Mouse (Mus musculus) forebrain, embryonic 12.5 days (tissue): ENCODE measurements around the gene Spag17. TPM values are rescaled to one million over a fixed set of nuclear protein-coding genes. Genes with fewer than 3 reads are reported as not detected.

Experiments used
- ATAC-seq: fragments of 200-750 bp; cut with Nextera tagmentation; 2 replicates; pipeline ENCODE4 v1.8.0; 2017; ENCODE audit warnings: moderate TSS enrichment; ENCODE audit not compliant: low FRiP score
- H3K27ac ChIP-seq: fragments of 300-500 bp; sonication (generic); 2 replicates; pipeline ENCODE4 v1.5.1; 2016; ENCODE audit warnings: mild to moderate bottlenecking
- H3K27me3 ChIP-seq: fragments of 300-500 bp; sonication (generic); 2 replicates; pipeline ENCODE4 v1.6.1; 2016; ENCODE audit warnings: mild to moderate bottlenecking
- H3K36me3 ChIP-seq: fragments of 300-500 bp; sonication (generic); replicated peaks from 2 replicates; pipeline ENCODE4 v1.6.1; 2016; ENCODE audit warnings: mild to moderate bottlenecking
- H3K4me1 ChIP-seq: fragments of 300-500 bp; sonication (generic); 2 replicates; pipeline ENCODE4 v1.6.1; 2016
- H3K4me2 ChIP-seq: fragments of 300-500 bp; sonication (generic); 2 replicates; pipeline ENCODE4 v1.6.1; 2016; ENCODE audit warnings: mild to moderate bottlenecking, moderate library complexity
- H3K4me3 ChIP-seq: fragments of 300-500 bp; sonication (generic); replicated peaks from 2 replicates; pipeline ENCODE4 v1.5.1; 2016; ENCODE audit warnings: mild to moderate bottlenecking
- H3K9ac ChIP-seq: fragments of 300-500 bp; sonication (generic); 2 replicates; pipeline ENCODE4 v1.6.1; 2016; ENCODE audit warnings: mild to moderate bottlenecking
- H3K9me3 ChIP-seq: fragments of 300-500 bp; sonication (generic); 2 replicates; pipeline ENCODE4 v1.6.1; 2016
- WGBS: fragments of 180-500 bp; shearing (Covaris S2); methylation state at CpG from one replicate; pipeline ENCODE4 v1.1.7; 2016; 5-methylcytosine and 5-hydroxymethylcytosine counted together
- polyA plus RNA-seq: library from polyadenylated mRNA; unstranded; fragments of >200 nt; fragmentation: Nextera tagmentation; extraction: Ambion mirVana; gene quantifications from 2 replicates; pipeline ENCODE4 v1.2.1, GENCODE M21; 2016

The Spag17 gene
- polyA plus RNA-seq, 1 experiment from 2014 or later: 0.28 TPM

- Histone ChIP-seq H3K9me3 (no peaks in the 10 kb centered on the region), H3K4me1 (no peaks in the 10 kb centered on the region), H3K4me3 (no peak overlapping the region), H3K9ac (no peak overlapping the region), H3K27me3 (no peaks in the 10 kb centered on the region), H3K36me3 (no peaks in the 10 kb centered on the region), H3K4me2 (no peak overlapping the region), H3K27ac (no peak overlapping the region)
- WGBS: 63% methylated on average over 7 of the region's 7 CpGs
- ATAC-seq: no peak
Observed at GRCm38 (mm10) chr3:99981046-99981445, 95.8 kb downstream of the Spag17 start.

GRCm38 (mm10) chr3:100004676-100005075, 119.5 kb downstream of the Spag17 start:
- H3K36me3 ChIP-seq: no peaks in the 10 kb centered on the region
- no peak overlapping the region for H3K9ac ChIP-seq
- no peak overlapping the region for H3K4me2 ChIP-seq
- no peak overlapping the region for H3K27ac ChIP-seq
- H3K27me3 ChIP-seq: no peaks in the 10 kb centered on the region
- H3K4me1 ChIP-seq: no peaks in the 10 kb centered on the region
- no peaks in the 10 kb centered on the region for H3K9me3 ChIP-seq
- WGBS: 48% methylated on average over 1 of the region's 1 CpGs
- no peak overlapping the region for H3K4me3 ChIP-seq
- ATAC-seq: no peak

GRCm38 (mm10) chr3:100009807-100010206, 124.6 kb downstream of the Spag17 start:
- H3K36me3 ChIP-seq: no peaks in the 10 kb centered on the region
- H3K4me3 ChIP-seq: no peak overlapping the region
- no peak overlapping the region for H3K27ac ChIP-seq
- H3K4me1 ChIP-seq: no peaks in the 10 kb centered on the region
- ATAC-seq: no peak
- H3K4me2 ChIP-seq: no peak overlapping the region
- H3K9ac ChIP-seq: no peak overlapping the region
- H3K9me3 ChIP-seq: no peaks in the 10 kb centered on the region
- no peaks in the 10 kb centered on the region for H3K27me3 ChIP-seq

GRCm38 (mm10) chr3:100014110-100014509, 128.9 kb downstream of the Spag17 start:
- H3K4me2 ChIP-seq: no peak overlapping the region
- no peak for ATAC-seq
- H3K36me3 ChIP-seq: no peaks in the 10 kb centered on the region
- no peak overlapping the region for H3K9ac ChIP-seq
- H3K9me3 ChIP-seq: no peaks in the 10 kb centered on the region
- no peak overlapping the region for H3K27ac ChIP-seq
- no peaks in the 10 kb centered on the region for H3K27me3 ChIP-seq
- 89% methylated on average over 1 of the region's 1 CpGs for WGBS
- H3K4me1 ChIP-seq: no peaks in the 10 kb centered on the region
- no peak overlapping the region for H3K4me3 ChIP-seq

- no peak overlapping the region for H3K4me3 ChIP-seq
- H3K4me2 ChIP-seq: no peak overlapping the region
- H3K4me1 ChIP-seq: no peaks in the 10 kb centered on the region
- WGBS: 49% methylated on average over 4 of the region's 4 CpGs
- no peaks in the 10 kb centered on the region for H3K27me3 ChIP-seq
- ATAC-seq: no peak
- H3K36me3 ChIP-seq: no peaks in the 10 kb centered on the region
- H3K9me3 ChIP-seq: no peaks in the 10 kb centered on the region
- H3K27ac ChIP-seq: no peak overlapping the region
- H3K9ac ChIP-seq: no peak overlapping the region
Observed at GRCm38 (mm10) chr3:100031291-100031690, 146.1 kb downstream of the Spag17 start.

- H3K9me3 ChIP-seq: no peaks in the 10 kb centered on the region
- 63% methylated on average over 1 of the region's 1 CpGs for WGBS
- no peaks in the 10 kb centered on the region for H3K36me3 ChIP-seq
- no peak overlapping the region for H3K4me3 ChIP-seq
- H3K4me1 ChIP-seq: no peaks in the 10 kb centered on the region
- H3K4me2 ChIP-seq: no peak overlapping the region
- no peak overlapping the region for H3K9ac ChIP-seq
- ATAC-seq: no peak
- no peaks in the 10 kb centered on the region for H3K27me3 ChIP-seq
- no peak overlapping the region for H3K27ac ChIP-seq
Observed at GRCm38 (mm10) chr3:100032969-100033368, 147.8 kb downstream of the Spag17 start.

GRCm38 (mm10) chr3:100034366-100034956, 149.3 kb downstream of the Spag17 start:
- H3K4me2 ChIP-seq: no peak overlapping the region
- no peak overlapping the region for H3K27ac ChIP-seq
- H3K9ac ChIP-seq: no peak overlapping the region
- H3K36me3 ChIP-seq: no peaks in the 10 kb centered on the region
- H3K9me3 ChIP-seq: no peaks in the 10 kb centered on the region
- WGBS: 62% methylated on average over 4 of the region's 4 CpGs
- no peak overlapping the region for H3K4me3 ChIP-seq
- no peak for ATAC-seq
- H3K27me3 ChIP-seq: no peaks in the 10 kb centered on the region
- no peaks in the 10 kb centered on the region for H3K4me1 ChIP-seq

GRCm38 (mm10) chr3:100035097-100035496, 149.9 kb downstream of the Spag17 start:
- no peaks in the 10 kb centered on the region for H3K4me1 ChIP-seq
- H3K27me3 ChIP-seq: no peaks in the 10 kb centered on the region
- no peak overlapping the region for H3K27ac ChIP-seq
- 81% methylated on average over 3 of the region's 3 CpGs for WGBS
- no peak overlapping the region for H3K4me2 ChIP-seq
- no peak for ATAC-seq
- no peak overlapping the region for H3K4me3 ChIP-seq
- no peak overlapping the region for H3K9ac ChIP-seq
- H3K36me3 ChIP-seq: no peaks in the 10 kb centered on the region
- H3K9me3 ChIP-seq: no peaks in the 10 kb centered on the region

GRCm38 (mm10) chr3:100036846-100037245, 151.6 kb downstream of the Spag17 start:
- WGBS: 75% methylated on average over 5 of the region's 5 CpGs
- Histone ChIP-seq H3K4me1 (no peaks in the 10 kb centered on the region), H3K4me2 (no peak overlapping the region), H3K36me3 (no peaks in the 10 kb centered on the region), H3K27me3 (no peaks in the 10 kb centered on the region), H3K4me3 (no peak overlapping the region), H3K9ac (no peak overlapping the region), H3K9me3 (no peaks in the 10 kb centered on the region), H3K27ac (no peak overlapping the region)
- no peak for ATAC-seq

- no peak for ATAC-seq
- Histone ChIP-seq H3K4me3 (no peak overlapping the region), H3K9ac (no peak overlapping the region), H3K27ac (no peak overlapping the region), H3K9me3 (no peaks in the 10 kb centered on the region), H3K4me2 (no peak overlapping the region), H3K4me1 (no peaks in the 10 kb centered on the region), H3K36me3 (no peaks in the 10 kb centered on the region), H3K27me3 (no peaks in the 10 kb centered on the region)
- 85% methylated on average over 1 of the region's 1 CpGs for WGBS
Observed at GRCm38 (mm10) chr3:100074406-100074805, 189.2 kb downstream of the Spag17 start.

- Histone ChIP-seq H3K4me2 (no peak overlapping the region), H3K9ac (no peak overlapping the region), H3K4me1 (no peaks in the 10 kb centered on the region), H3K9me3 (no peaks in the 10 kb centered on the region), H3K4me3 (no peak overlapping the region), H3K27me3 (no peaks in the 10 kb centered on the region), H3K27ac (no peak overlapping the region), H3K36me3 (no peaks in the 10 kb centered on the region)
- WGBS: 96% methylated on average over 3 of the region's 3 CpGs
- ATAC-seq: no peak
Observed at GRCm38 (mm10) chr3:100102386-100103092, 217.3 kb downstream of the Spag17 start.

- Histone ChIP-seq H3K9me3 (no peaks in the 10 kb centered on the region), H3K27ac (no peak overlapping the region), H3K9ac (no peak overlapping the region), H3K4me1 (no peaks in the 10 kb centered on the region), H3K4me3 (no peak overlapping the region), H3K36me3 (no peaks in the 10 kb centered on the region), H3K27me3 (no peaks in the 10 kb centered on the region), H3K4me2 (no peak overlapping the region)
- ATAC-seq: no peak
- 78% methylated on average over 2 of the region's 2 CpGs for WGBS
Observed at GRCm38 (mm10) chr3:100106736-100107135, 221.5 kb downstream of the Spag17 start.

GRCm38 (mm10) chr3:100118681-100119080, 233.5 kb downstream of the Spag17 start:
- Histone ChIP-seq H3K9me3 (no peaks in the 10 kb centered on the region), H3K27me3 (no peaks in the 10 kb centered on the region), H3K4me3 (no peak overlapping the region), H3K27ac (no peak overlapping the region), H3K36me3 (no peaks in the 10 kb centered on the region), H3K4me2 (no peak overlapping the region), H3K4me1 (no peaks in the 10 kb centered on the region), H3K9ac (no peak overlapping the region)
- WGBS: 75% methylated on average over 2 of the region's 2 CpGs
- ATAC-seq: no peak
